Mouse (Mus musculus): ENCODE measurements at regions not wholly inside any gene's neighbourhood (a gene's known extent, or its start where the extent isn't known, plus 50 kb on each side); places are given as distances from the start of the nearest gene placed in this dataset.
A peak's percentile ranks its signal among the peaks of the same experiment; 100 is the strongest.

- 67% methylated on average over 16 of the region's 16 CpGs for WGBS
Observed at GRCm38 (mm10) chr3:144318761-144319467, 113.9 kb upstream of the Lmo4 start.

GRCm38 (mm10) chr3:144310748-144311147, 105.7 kb upstream of the Lmo4 start:
- H3K27me3 ChIP-seq = no peaks in the 10 kb centered on the region
- H3K36me3 ChIP-seq = no peaks in the 10 kb centered on the region
- no peaks in the 10 kb centered on the region for H3K9me3 ChIP-seq (replicated peaks)
- H3K27ac ChIP-seq = no peak overlapping the region
- whole genome bisulfite sequencing = 90% methylated on average over 5 of the region's 5 CpGs
- no peak overlapping the region for H3K4me2 ChIP-seq
- no peak overlapping the region for H3K9ac ChIP-seq
- no peak overlapping the region for H3K4me3 ChIP-seq (replicated peaks)
- no peaks in the 10 kb centered on the region for H3K4me1 ChIP-seq
- ATAC-seq (replicated peaks; ENCODE audit: low FRiP score) = no peak

More at GRCm38 (mm10) chr3:144318761-144319467, 113.9 kb upstream of the Lmo4 start:
- H3K9me3 ChIP-seq (replicated peaks) = no peaks in the 10 kb centered on the region
- no peaks in the 10 kb centered on the region for H3K4me1 ChIP-seq
- no peak overlapping the region for H3K4me3 ChIP-seq (replicated peaks)
- H3K27me3 ChIP-seq = no peaks in the 10 kb centered on the region
- H3K9ac ChIP-seq = no peak overlapping the region
- H3K27ac ChIP-seq = no peak overlapping the region
- H3K36me3 ChIP-seq = no peaks in the 10 kb centered on the region
- no peak for ATAC-seq (replicated peaks; ENCODE audit: low FRiP score)
- no peak overlapping the region for H3K4me2 ChIP-seq

- Histone ChIP-seq H3K9ac (no peak overlapping the region), H3K4me2 (no peak overlapping the region), H3K27ac (no peak overlapping the region), H3K4me3 (replicated peaks) (no peak overlapping the region), H3K4me1 (0 out of 2 replicates have a peak, but pooled peaks cover 3% of the 10 kb centered on the region), H3K27me3 (no peaks in the 10 kb centered on the region), H3K36me3 (no peaks in the 10 kb centered on the region), H3K9me3 (replicated peaks) (no peaks in the 10 kb centered on the region)
- ATAC-seq (replicated peaks; ENCODE audit: low FRiP score) = no peak
- 91% methylated on average over 4 of the region's 4 CpGs for WGBS
Observed at GRCm38 (mm10) chr3:144308616-144309015, 103.6 kb upstream of the Lmo4 start.

- Histone ChIP-seq H3K9ac (no peak overlapping the region), H3K4me2 (no peak overlapping the region), H3K36me3 (no peaks in the 10 kb centered on the region), H3K27ac (no peak overlapping the region), H3K4me3 (replicated peaks) (no peak overlapping the region), H3K9me3 (replicated peaks) (no peaks in the 10 kb centered on the region), H3K4me1 (0 out of 2 replicates have a peak, but pooled peaks cover 3% of the 10 kb centered on the region), H3K27me3 (no peaks in the 10 kb centered on the region)
- no peak for ATAC-seq (replicated peaks; ENCODE audit: low FRiP score)
- 87% methylated on average over 3 of the region's 3 CpGs for WGBS
Observed at GRCm38 (mm10) chr3:144307557-144307956, 102.5 kb upstream of the Lmo4 start.

DNA sequence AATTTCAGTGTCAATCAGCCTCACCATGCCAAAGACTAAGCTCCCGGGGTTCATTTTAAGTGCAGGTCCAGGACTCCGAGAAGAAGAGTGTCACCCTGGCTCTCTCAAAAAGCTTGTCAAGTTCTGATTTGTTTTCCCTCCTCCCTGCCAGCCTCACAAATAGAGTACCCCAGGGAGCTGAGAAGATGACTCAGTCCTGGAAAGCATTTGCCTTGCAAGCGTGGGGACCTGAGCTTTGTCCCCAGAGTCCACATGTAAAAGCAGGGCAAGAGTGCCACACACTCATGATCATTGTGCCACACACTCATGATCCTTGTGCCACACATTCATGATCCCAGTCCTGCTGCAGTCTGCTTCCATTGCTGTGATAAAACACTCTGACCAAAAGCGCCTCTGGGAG, 100.4 kb upstream of the Lmo4 start:
- no peaks in the 10 kb centered on the region for H3K9me3 ChIP-seq (replicated peaks)
- no peaks in the 10 kb centered on the region for H3K27me3 ChIP-seq
- no peak overlapping the region for H3K4me2 ChIP-seq
- H3K4me1 ChIP-seq = 0 out of 2 replicates have a peak, but pooled peaks cover 3% of the 10 kb centered on the region
- no peak overlapping the region for H3K9ac ChIP-seq
- H3K36me3 ChIP-seq = no peaks in the 10 kb centered on the region
- ATAC-seq (replicated peaks; ENCODE audit: low FRiP score) = no peak
- no peak overlapping the region for H3K4me3 ChIP-seq (replicated peaks)
- 44% methylated on average over 4 of the region's 4 CpGs for WGBS
- H3K27ac ChIP-seq = no peak overlapping the region

- whole genome bisulfite sequencing = 27% methylated on average over 4 of the region's 4 CpGs
- 0 out of 2 replicates have a peak, but pooled peaks cover 3% of the 10 kb centered on the region for H3K4me1 ChIP-seq
- H3K36me3 ChIP-seq = no peaks in the 10 kb centered on the region
- H3K27me3 ChIP-seq = no peaks in the 10 kb centered on the region
- H3K9me3 ChIP-seq (replicated peaks) = no peaks in the 10 kb centered on the region
- ATAC-seq (replicated peaks; ENCODE audit: low FRiP score) = 0 out of 2 replicates have a peak, but pooled peaks have one; percentile 25
- no peak overlapping the region for H3K9ac ChIP-seq
- H3K4me3 ChIP-seq (replicated peaks) = no peak overlapping the region
- no peak overlapping the region for H3K27ac ChIP-seq
- no peak overlapping the region for H3K4me2 ChIP-seq
Observed at GRCm38 (mm10) chr3:144304924-144305323, 99.9 kb upstream of the Lmo4 start.

GRCm38 (mm10) chr3:144302626-144303025, 97.6 kb upstream of the Lmo4 start:
- no peak overlapping the region for H3K4me3 ChIP-seq (replicated peaks)
- no peaks in the 10 kb centered on the region for H3K27me3 ChIP-seq
- H3K9ac ChIP-seq = no peak overlapping the region
- 0 out of 2 replicates have a peak, but pooled peaks cover 3% of the 10 kb centered on the region for H3K4me1 ChIP-seq
- H3K9me3 ChIP-seq (replicated peaks) = no peaks in the 10 kb centered on the region
- no peaks in the 10 kb centered on the region for H3K36me3 ChIP-seq
- no peak overlapping the region for H3K27ac ChIP-seq
- WGBS = 91% methylated on average over 3 of the region's 3 CpGs
- ATAC-seq (replicated peaks; ENCODE audit: low FRiP score) = no peak
- H3K4me2 ChIP-seq = no peak overlapping the region

GRCm38 (mm10) chr3:144301068-144301467, 96.0 kb upstream of the Lmo4 start:
- no peak overlapping the region for H3K4me2 ChIP-seq
- H3K9ac ChIP-seq = no peak overlapping the region
- H3K36me3 ChIP-seq = no peaks in the 10 kb centered on the region
- no peaks in the 10 kb centered on the region for H3K9me3 ChIP-seq (replicated peaks)
- H3K27ac ChIP-seq = no peak overlapping the region
- ATAC-seq (replicated peaks; ENCODE audit: low FRiP score) = no peak
- 0 out of 2 replicates have a peak, but pooled peaks cover 3% of the 10 kb centered on the region for H3K4me1 ChIP-seq
- H3K27me3 ChIP-seq = no peaks in the 10 kb centered on the region
- H3K4me3 ChIP-seq (replicated peaks) = no peak overlapping the region
- 66% methylated on average over 3 of the region's 3 CpGs for WGBS

- ATAC-seq (replicated peaks; ENCODE audit: low FRiP score) = no peak
- no peaks in the 10 kb centered on the region for H3K27me3 ChIP-seq
- H3K36me3 ChIP-seq = no peaks in the 10 kb centered on the region
- no peak overlapping the region for H3K4me2 ChIP-seq
- no peaks in the 10 kb centered on the region for H3K9me3 ChIP-seq (replicated peaks)
- H3K4me1 ChIP-seq = no peaks in the 10 kb centered on the region
- no peak overlapping the region for H3K9ac ChIP-seq
- 91% methylated on average over 5 of the region's 5 CpGs for WGBS
- no peak overlapping the region for H3K4me3 ChIP-seq (replicated peaks)
- no peak overlapping the region for H3K27ac ChIP-seq
Observed at GRCm38 (mm10) chr3:144299239-144299638, 94.2 kb upstream of the Lmo4 start.

GRCm38 (mm10) chr3:144289489-144289888, 84.5 kb upstream of the Lmo4 start:
- H3K4me1 ChIP-seq = no peaks in the 10 kb centered on the region
- no peak overlapping the region for H3K4me2 ChIP-seq
- H3K9me3 ChIP-seq (replicated peaks) = no peaks in the 10 kb centered on the region
- H3K9ac ChIP-seq = no peak overlapping the region
- H3K4me3 ChIP-seq (replicated peaks) = no peak overlapping the region
- no peak for ATAC-seq (replicated peaks; ENCODE audit: low FRiP score)
- H3K27me3 ChIP-seq = no peaks in the 10 kb centered on the region
- WGBS = 81% methylated on average over 3 of the region's 3 CpGs
- no peak overlapping the region for H3K27ac ChIP-seq
- no peaks in the 10 kb centered on the region for H3K36me3 ChIP-seq

DNA sequence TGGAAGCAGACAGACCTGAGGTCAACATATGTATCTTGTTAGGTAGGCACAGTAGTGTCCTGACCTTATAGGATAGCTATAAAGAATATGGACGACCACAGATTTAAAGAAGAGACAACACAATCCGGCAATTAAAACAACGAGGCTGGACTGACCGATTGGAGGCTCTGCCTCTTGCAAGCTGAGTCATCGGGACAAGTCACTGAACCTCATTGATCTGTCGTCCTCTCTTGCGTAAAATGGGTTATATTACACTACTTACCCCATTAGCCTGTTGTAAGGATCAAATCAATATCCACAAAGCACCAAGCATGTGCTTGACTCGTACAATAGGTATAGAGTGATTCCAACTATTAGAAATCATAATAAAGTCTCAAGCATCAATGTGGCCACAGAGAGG, 81.1 kb upstream of the Lmo4 start:
- Histone ChIP-seq H3K4me1 (no peaks in the 10 kb centered on the region), H3K27me3 (no peaks in the 10 kb centered on the region), H3K9ac (no peak overlapping the region), H3K4me2 (no peak overlapping the region), H3K9me3 (replicated peaks) (no peaks in the 10 kb centered on the region), H3K4me3 (replicated peaks) (no peak overlapping the region), H3K27ac (no peak overlapping the region), H3K36me3 (no peaks in the 10 kb centered on the region)
- 74% methylated on average over 8 of the region's 8 CpGs for WGBS
- ATAC-seq (replicated peaks; ENCODE audit: low FRiP score) = no peak

DNA sequence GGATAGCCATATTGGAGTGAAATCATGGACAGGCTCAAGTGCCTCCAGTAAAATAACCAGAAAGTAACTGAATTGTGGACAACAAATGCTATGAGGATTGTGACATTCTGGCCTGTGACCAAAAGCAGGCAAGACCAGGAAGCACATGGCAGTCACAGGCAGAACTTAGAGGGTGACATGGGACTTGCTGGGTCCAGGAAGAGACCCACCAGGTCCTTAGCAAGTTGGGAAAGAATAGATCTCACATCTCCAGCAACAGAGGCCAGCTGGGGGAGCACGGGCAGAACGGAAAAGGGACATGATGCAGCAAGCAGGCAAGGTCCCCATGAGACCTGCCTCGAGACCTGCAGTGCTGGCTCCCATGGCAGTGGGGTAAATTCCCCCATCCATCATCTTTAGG, 79.3 kb upstream of the Lmo4 start:
- Histone ChIP-seq H3K27me3 (no peaks in the 10 kb centered on the region), H3K4me1 (no peaks in the 10 kb centered on the region), H3K4me2 (no peak overlapping the region), H3K9ac (no peak overlapping the region), H3K4me3 (replicated peaks) (no peak overlapping the region), H3K9me3 (replicated peaks) (no peaks in the 10 kb centered on the region), H3K27ac (no peak overlapping the region), H3K36me3 (no peaks in the 10 kb centered on the region)
- WGBS = 70% methylated on average over 3 of the region's 3 CpGs
- no peak for ATAC-seq (replicated peaks; ENCODE audit: low FRiP score)

DNA sequence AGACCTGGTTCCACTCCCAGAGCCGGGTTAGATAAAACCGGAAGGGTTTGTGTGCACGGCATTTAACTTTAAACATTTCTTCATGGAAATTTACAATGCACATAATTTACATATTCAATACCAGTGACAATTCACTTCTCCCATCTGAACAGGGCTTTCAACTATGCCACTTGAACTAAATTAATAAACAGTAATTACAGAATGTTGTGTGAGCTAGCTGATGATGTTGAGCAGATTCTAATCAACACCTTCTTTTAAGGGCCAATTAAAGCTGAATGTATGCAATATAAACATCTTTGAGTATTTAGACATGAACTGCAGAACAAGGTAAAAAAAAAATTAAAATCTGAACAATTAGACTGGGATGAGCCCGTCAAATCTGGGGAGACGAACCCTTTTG, 68.1 kb upstream of the Lmo4 start:
- no peaks in the 10 kb centered on the region for H3K27me3 ChIP-seq
- no peaks in the 10 kb centered on the region for H3K9me3 ChIP-seq (replicated peaks)
- no peaks in the 10 kb centered on the region for H3K4me1 ChIP-seq
- H3K36me3 ChIP-seq = no peaks in the 10 kb centered on the region
- no peak overlapping the region for H3K27ac ChIP-seq
- H3K4me2 ChIP-seq = no peak overlapping the region
- WGBS = 93% methylated on average over 5 of the region's 5 CpGs
- H3K9ac ChIP-seq = no peak overlapping the region
- ATAC-seq (replicated peaks; ENCODE audit: low FRiP score) = no peak
- H3K4me3 ChIP-seq (replicated peaks) = no peak overlapping the region

All from kidney, embryonic 15.5 days (tissue).